Mouse (Mus musculus): ENCODE measurements around the gene Cpa1.
A peak's percentile ranks its signal among the peaks of the same experiment; 100 is the strongest.

Cpa1 gene

GRCm38 (mm10) chr6:30674714-30675280, 35.8 kb downstream of the Cpa1 start:
- DNase-seq, result no peak

- DNase-seq, result no peak
Measured at GRCm38 (mm10) chr6:30675281-30675771, 36.3 kb downstream of the Cpa1 start.

- no peak for DNase-seq
Measured at GRCm38 (mm10) chr6:30676506-30676905, 37.5 kb downstream of the Cpa1 start.

- no peak for DNase-seq
Measured at GRCm38 (mm10) chr6:30677591-30677990, 38.6 kb downstream of the Cpa1 start.

- no peak for DNase-seq
Measured at GRCm38 (mm10) chr6:30678482-30678881, 39.5 kb downstream of the Cpa1 start.

DNA sequence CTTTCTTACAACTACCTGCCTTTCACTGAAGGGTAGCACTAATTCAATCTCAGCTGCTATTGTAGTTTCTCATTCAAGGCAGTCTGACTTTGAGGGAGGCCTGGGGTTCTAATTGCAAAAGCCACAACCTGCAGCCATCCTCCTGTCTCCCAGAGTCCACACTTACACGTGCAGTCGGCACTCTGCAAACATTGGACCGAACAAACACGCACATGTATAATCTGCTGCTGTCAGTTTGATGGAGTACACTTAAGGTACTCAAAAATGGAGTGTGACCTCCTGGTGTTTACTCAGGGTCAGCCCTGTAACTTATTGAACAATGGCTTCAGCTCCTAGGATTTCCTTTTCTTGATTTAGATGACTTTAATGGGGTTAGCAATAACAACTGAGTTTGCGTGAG, 40.5 kb downstream of the Cpa1 start:
- DNase-seq, result no peak

GRCm38 (mm10) chr6:30680442-30680841, 41.4 kb downstream of the Cpa1 start:
- DNase-seq, result no peak

DNA sequence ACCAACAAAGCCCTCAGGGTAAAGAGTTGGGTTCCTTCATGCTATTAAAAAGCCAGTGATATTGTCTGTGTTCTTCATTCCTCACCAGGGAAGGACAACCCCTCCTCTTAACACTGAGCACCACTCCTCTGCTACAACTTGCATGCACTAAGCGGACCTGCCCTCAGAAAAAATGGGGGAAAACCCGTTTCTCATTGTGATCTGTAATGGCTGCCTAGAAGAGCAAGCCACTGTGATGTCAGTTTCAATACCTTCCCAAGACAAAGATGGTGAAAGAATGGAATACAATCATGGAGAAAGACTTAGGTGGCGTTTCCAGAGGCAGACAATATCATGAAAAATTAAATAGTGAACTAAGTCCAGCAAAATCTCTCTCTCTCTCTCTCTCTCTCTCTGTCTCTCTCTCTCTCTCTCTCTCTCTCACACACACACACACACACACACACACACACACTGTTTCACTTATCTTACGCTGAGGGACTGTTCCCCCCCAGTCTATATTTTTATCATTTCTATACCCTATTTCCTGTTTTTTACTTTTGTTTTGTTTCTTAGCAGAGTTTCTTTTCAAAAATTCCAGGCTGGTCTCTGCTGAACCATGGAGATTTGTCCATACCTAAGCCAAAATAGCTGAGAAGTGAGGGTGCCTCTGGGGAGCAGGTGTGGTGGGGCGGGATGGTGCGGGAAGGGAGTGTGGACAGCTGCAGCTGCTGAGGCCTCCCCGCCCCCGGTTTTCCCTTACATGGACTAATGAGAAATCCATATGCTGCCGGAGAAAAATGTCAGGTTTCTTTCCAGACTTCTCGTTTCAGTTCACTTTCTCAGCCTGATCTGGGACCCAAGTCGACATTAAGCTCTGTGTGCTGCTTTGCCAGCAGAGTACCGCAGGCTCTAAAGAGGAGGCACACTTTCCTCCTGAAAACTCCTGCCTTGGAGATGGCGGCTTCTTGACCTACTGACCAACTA, 43.2 kb downstream of the Cpa1 start:
- no peak for DNase-seq

- no peak for DNase-seq
Measured at GRCm38 (mm10) chr6:30684570-30684969, 45.6 kb downstream of the Cpa1 start.

GRCm38 (mm10) chr6:30687198-30687597, 48.2 kb downstream of the Cpa1 start:
- no peak for DNase-seq

DNA sequence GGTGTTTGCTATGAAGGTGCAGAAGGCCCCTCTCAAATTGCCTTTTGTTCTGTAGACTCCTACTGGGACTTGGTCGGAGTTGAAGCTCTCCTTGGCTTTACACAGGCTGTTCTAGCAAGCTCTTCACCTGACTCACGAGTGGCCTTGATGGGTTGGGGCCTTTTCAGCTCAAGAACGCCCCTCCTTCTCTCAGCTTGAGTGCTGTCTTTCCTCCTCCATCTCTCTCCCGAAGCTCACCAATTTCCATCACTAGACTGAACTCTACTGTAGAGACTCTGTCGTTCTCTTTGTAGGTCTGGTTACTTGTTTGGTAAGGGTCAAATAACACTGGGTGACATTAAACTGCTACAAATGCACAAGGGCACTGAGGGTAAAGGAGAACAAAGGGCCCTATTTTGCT, 53.8 kb downstream of the Cpa1 start:
- DNase-seq, result no peak

- DNase-seq, result peak; percentile 96
Measured at GRCm38 (mm10) chr6:30693350-30693991, 54.5 kb downstream of the Cpa1 start, which contains the start of gene Cep41. Cep41 (minus strand) TSS chr6:30693749.

- DNase-seq, result no peak
Measured at GRCm38 (mm10) chr6:30694209-30694608, 55.2 kb downstream of the Cpa1 start.

Measured in kidney, adult 9 months (tissue).